Mouse (Mus musculus): ENCODE data around the gene Mcoln2.

The Mcoln2 gene

DNA sequence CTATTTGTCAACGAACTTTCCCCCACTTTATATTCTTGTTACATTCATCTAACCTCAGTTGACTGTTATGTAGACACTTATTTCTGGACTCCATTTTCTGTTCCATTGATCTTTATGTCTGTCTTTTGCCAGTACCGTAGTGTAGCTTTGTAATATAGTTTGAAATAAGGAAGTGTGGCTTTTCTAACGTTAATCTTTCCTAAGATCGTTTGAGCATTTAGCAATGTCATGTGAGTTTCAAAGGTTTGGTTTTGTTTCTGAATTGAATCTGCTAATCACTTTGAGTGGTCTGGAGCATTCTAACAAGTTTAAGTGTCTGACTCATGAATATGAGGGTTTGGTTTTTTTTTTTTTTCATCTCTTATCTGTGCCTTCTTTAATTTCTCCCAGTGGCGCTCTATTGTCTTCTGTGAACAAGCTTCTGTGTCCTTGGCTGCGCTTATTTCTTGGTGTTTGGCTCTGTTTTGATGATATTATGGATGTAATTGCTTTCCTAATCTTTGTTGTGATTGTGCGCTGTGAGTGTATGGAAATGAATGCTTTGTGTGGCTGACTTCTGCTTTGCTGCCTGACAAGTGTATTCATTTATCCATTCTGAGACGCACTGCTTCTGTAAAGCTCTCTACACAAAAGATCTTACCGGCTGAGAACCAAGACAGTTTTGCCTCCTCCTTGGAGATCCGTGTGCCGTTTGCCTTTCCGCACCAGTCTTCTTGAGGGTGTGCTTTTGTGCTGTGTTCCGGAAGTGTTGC is 79.1 kb downstream of the Mcoln2 start:
- no peak for DNase-seq (ENCODE audit: low spot score in 2 of 2)

DNA sequence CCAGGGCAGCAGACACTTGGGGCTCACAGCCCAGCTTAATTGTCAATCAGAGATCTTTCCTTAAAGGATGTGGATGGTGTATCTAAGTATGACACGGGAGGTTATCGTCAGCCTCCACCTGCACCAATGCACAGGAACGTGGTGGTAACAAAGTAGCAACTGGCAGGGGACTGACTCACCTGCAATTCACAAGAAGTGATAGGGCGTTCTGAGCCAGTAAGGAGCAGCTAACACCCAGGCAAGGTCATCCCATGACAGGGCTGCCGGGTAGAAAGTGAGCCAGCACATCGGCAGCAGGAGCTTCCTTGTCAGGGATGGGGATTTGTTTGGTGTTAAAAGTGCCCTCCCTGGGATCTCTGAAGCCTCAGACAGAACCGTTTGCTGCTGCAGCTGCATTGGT is 83.1 kb downstream of the Mcoln2 start:
- DNase-seq (ENCODE audit: low spot score in 2 of 2): no peak

DNA sequence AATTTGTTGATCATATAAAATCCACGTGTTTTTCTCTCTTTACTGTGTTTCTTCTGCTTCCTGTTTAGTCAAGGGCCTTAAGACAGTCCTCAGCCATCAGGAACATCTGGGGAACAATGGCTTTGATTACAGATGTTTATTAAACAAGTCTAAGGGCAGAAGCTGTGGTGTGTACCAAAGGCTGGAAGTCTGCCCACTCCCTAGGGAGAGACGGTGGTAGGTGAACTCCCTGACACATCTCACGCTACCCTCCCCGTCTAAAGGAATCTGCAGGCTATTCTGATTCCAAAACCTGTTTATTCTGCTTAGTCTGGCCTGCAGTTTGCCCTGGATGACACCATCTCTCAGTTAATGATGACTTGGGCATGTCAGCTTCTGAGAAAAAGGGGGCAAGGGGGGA is 84.1 kb downstream of the Mcoln2 start:
- DNase-seq (ENCODE audit: low spot score in 2 of 2): no peak

DNA sequence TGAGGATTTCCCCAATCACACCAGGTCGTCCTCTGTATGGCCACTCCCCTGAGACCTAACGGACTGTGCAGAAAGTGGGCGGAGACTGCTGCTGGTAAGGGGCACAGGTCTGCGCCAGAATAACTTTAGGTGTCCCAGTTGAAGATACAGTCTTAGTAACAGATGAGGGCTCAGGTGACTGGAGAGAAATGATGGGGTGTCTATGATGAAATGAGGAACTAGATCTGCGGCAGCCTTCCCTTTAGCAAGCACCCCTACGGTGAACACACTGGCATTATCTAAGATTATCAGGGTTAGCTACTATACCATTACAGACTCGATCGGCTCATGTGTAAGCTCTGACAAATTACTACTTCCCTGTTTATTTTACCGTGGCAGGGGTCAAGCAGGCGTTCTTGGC is 84.9 kb downstream of the Mcoln2 start:
- DNase-seq (ENCODE audit: low spot score in 2 of 2): no peak

DNA sequence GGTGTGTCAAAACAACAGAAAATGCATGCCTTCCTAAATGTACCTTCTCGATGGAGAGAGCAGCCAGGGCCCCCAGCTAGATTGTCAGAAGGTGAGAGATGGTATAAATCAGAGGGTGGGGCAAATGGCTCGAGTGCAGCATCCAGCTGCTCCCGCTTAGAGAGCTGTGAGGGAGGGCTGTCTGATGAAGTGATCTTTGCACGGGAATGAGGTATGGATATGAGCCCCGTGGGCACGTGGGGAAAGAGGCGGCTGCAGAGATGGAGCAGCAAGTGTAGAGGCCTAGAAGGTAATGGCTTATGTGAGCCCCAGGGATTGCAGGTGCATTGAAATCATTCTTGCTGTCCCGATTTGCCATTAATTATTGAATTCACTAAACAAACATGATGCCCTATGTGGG is 86.6 kb downstream of the Mcoln2 start:
- no peak for DNase-seq (ENCODE audit: low spot score in 2 of 2)

DNA sequence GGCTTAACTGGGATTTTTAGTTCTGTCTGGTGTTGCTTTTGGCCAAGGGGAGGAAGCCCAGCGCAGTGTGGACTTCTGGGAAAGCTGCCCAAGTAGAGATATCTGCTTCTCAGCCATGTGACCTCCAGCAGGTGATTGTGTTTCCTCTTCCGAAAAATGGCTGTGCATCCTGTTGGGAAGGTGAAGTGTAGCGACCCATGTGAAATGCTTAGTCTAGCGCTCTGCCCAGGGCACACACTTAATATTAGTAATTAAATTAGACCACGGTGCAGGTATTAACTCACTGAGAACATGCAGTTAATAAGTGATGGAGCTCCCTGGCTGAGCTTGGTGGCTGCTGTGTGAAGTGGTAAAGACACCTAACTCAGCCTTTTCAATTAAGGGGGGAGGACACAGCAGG is 88.0 kb downstream of the Mcoln2 start:
- no peak for DNase-seq (ENCODE audit: low spot score in 2 of 2)

DNA sequence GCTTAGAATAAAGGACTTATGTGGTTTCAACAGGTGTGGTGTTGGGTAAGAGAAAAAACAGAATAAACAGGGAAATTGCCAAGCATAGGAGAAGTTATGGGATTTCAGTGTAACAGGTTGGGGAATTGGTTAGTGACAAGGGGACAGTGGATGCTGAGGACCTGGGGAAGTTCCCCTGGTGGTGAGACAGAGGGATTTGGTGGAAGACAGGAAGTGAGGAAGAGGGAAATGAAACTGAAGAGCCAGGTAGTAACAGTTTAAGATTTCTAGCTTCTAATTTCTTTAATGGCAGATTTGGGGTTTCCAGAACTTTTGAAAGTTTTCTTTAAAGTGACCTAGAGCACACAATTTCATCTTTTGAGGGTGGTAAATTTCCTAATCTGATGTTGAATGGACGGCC is 95.0 kb downstream of the Mcoln2 start:
- DNase-seq (ENCODE audit: low spot score in 2 of 2): no peak
